Mouse (Mus musculus): ENCODE data around the gene Btbd9. TPM values are rescaled to one million over a fixed set of nuclear protein-coding genes. Genes with fewer than 3 reads are reported as not detected.

Gene Btbd9
- total and polyA plus RNA-seq, 3 experiments = 24.7 to 33.8 TPM; not detected in 1

DNA sequence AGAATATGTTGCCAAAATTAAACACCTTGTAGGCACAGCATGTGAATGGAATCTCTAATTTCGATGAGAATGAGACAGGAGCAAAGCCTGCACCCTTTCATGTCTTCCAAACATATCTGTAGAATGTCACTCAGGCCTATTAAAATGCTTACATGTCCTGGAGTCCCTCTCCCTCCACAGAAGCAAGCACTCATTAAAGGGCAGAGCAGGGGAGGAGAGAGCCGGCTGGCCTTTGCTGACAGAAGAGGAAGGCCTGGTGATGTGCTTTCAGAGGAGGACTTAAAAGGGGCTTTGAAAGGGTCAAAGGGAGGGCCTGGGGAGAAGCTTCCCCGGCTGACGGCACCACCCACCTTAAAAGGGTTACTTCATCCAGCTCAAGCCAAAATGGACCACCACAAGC lies 107.9 kb downstream of the Btbd9 start:
- Histone ChIP-seq H3K79me2 (ENCODE audit: control insufficient read depth, insufficient read depth, low read length, poor library complexity) (no peaks in the 10 kb centered on the region), H3K36me3 (ENCODE audit: control insufficient read depth in 1 of 2, insufficient read depth in 2 of 2, low read length in 2 of 2) (no peaks in the 10 kb centered on the region), H3K9me3 (replicated peaks; ENCODE audit: insufficient read depth, low read length) (no peaks in the 10 kb centered on the region), H3K4me3 (ENCODE audit: control insufficient read depth in 1 of 2, insufficient read depth in 1 of 2, low read depth in 2 of 2, low read length in 2 of 2) (no peak overlapping the region), H3K9ac (ENCODE audit: control insufficient read depth, low read depth, low read length, poor library complexity, severe bottlenecking) (no peak overlapping the region), H3K27ac (ENCODE audit: control insufficient read depth, low read depth, low read length) (no peak overlapping the region), H3K4me1 (ENCODE audit: control insufficient read depth in 1 of 2, insufficient read depth in 2 of 2, low read length in 2 of 2) (no peaks in the 10 kb centered on the region), H3K27me3 (ENCODE audit: control insufficient read depth in 1 of 2, insufficient read depth in 2 of 2, low read length in 2 of 2) (no peaks in the 10 kb centered on the region)
- TF ChIP-seq POLR2AphosphoS2 (IDR thresholded peaks at IDR 0.05; ENCODE audit: low read length) (no peak), USF1 (IDR thresholded peaks at IDR 0.05; ENCODE audit: low read depth, low read length) (no peak), MAFK (IDR thresholded peaks at IDR 0.05; ENCODE audit: borderline replicate concordance, low read depth, low read length) (no peak), TBP (IDR thresholded peaks at IDR 0.05; ENCODE audit: low read depth, low read length) (no peak), TAL1 (IDR thresholded peaks at IDR 0.05; ENCODE audit: low read length) (no peak), POLR2A (IDR thresholded peaks at IDR 0.05; ENCODE audit: control insufficient read depth in 1 of 2, insufficient read depth in 1 of 2, low read depth in 1 of 2, low read length in 2 of 2, poor library complexity in 1 of 2) (no peak), POLR2AphosphoS5 (IDR thresholded peaks at IDR 0.05; ENCODE audit: borderline replicate concordance, low read depth, low read length) (no peak), CHD2 (IDR thresholded peaks at IDR 0.05; ENCODE audit: low read length) (no peak), KAT2A (conservative IDR thresholded peaks at IDR 0.05; ENCODE audit: low read depth, low read length) (no peak), GATA1 (IDR thresholded peaks at IDR 0.05; ENCODE audit: low read depth, low read length) (no peak), MEF2A (IDR thresholded peaks at IDR 0.05; ENCODE audit: extremely low read depth, insufficient replicate concordance, low read depth, low read length, poor library complexity, severe bottlenecking) (no peak), ZNF384 (IDR thresholded peaks at IDR 0.05; ENCODE audit: low read depth, low read length) (no peak), MXI1 (IDR thresholded peaks at IDR 0.05; ENCODE audit: low read depth, low read length) (no peak)
- DNase-seq (ENCODE audit: low read depth, low spot score) = no peak

DNA sequence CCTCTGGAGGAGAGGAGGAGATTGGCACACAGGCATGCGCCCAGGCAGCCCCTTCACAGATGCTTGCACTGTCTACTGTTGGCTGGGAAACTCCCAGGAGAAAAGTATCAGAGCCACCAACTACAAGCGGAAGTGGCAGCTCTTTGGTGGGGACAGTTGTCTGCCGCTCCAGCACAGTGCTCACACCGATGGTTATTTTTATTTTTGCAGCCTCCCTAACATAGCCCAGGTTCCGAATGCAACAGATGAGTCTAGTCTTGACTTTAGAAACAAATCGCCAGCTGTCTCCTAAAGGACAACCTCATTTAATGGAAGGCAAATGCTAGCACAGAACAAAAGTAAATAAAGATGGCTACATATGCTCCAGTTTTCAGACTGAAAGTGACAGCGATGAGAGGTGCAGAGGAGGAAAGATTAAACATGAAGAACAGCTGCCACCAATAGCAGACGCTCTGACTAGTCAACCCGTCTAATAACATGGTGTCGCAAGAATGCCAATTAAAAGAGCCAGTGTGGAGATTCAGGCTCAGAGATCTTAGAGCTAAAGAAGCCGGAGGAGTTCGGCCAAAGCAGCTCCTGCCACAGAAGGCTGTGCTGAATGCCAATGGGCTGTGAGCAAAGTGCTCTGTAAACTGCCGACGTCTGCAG lies 108.6 kb downstream of the Btbd9 start:
- no peaks in the 10 kb centered on the region for H3K79me2 ChIP-seq (ENCODE audit: control insufficient read depth, insufficient read depth, low read length, poor library complexity)
- no peaks in the 10 kb centered on the region for H3K36me3 ChIP-seq (ENCODE audit: control insufficient read depth in 1 of 2, insufficient read depth in 2 of 2, low read length in 2 of 2)
- DNase-seq (ENCODE audit: low read depth, low spot score) = no peak
- TF ChIP-seq SIN3A (IDR thresholded peaks at IDR 0.05; ENCODE audit: low read length) (no peak), ELF1 (IDR thresholded peaks at IDR 0.05; ENCODE audit: low read depth, low read length) (no peak), GATA1 (IDR thresholded peaks at IDR 0.05; ENCODE audit: low read depth, low read length) (no peak), CHD2 (IDR thresholded peaks at IDR 0.05; ENCODE audit: low read length) (no peak), ZNF384 (IDR thresholded peaks at IDR 0.05; ENCODE audit: low read depth, low read length) (no peak), ETS1 (IDR thresholded peaks at IDR 0.05; ENCODE audit: low read depth, low read length) (no peak)
- H3K9ac ChIP-seq (ENCODE audit: control insufficient read depth, low read depth, low read length, poor library complexity, severe bottlenecking) = no peak overlapping the region
- H3K27ac ChIP-seq (ENCODE audit: control insufficient read depth, low read depth, low read length) = no peak overlapping the region
- H3K9me3 ChIP-seq (replicated peaks; ENCODE audit: insufficient read depth, low read length) = no peaks in the 10 kb centered on the region
- no peaks in the 10 kb centered on the region for H3K27me3 ChIP-seq (ENCODE audit: control insufficient read depth in 1 of 2, insufficient read depth in 2 of 2, low read length in 2 of 2)
- H3K4me3 ChIP-seq (ENCODE audit: control insufficient read depth in 1 of 2, insufficient read depth in 1 of 2, low read depth in 2 of 2, low read length in 2 of 2) = no peak overlapping the region
- H3K4me1 ChIP-seq (ENCODE audit: control insufficient read depth in 1 of 2, insufficient read depth in 2 of 2, low read length in 2 of 2) = no peaks in the 10 kb centered on the region

Data from MEL (cell line).